Mouse (Mus musculus) midbrain, embryonic 16.5 days (tissue): ENCODE results near the gene Litaf. TPM values are rescaled to one million over a fixed set of nuclear protein-coding genes. Genes with fewer than 3 reads are reported as not detected.

Experiments used
- ATAC-seq: fragments of 200-750 bp; cut with Nextera tagmentation; 2 replicates; pipeline ENCODE4 v1.8.0; 2017; ENCODE audit warnings: moderate TSS enrichment
- H3K27ac ChIP-seq: fragments of 300-500 bp; sonication (generic); 2 replicates; pipeline ENCODE4 v1.5.1; 2014; ENCODE audit warnings: mild to moderate bottlenecking, low read length, mixed read lengths
- H3K27me3 ChIP-seq: fragments of 300-500 bp; sonication (generic); 2 replicates; pipeline ENCODE4 v1.6.1; 2014; ENCODE audit warnings: low read depth, low read length, mixed read lengths; ENCODE audit not compliant: control insufficient read depth, insufficient read depth
- H3K36me3 ChIP-seq: fragments of 300-500 bp; sonication (generic); 2 replicates; pipeline ENCODE4 v1.6.1; 2014; ENCODE audit warnings: mild to moderate bottlenecking, low read length, moderate library complexity, mixed read lengths; ENCODE audit not compliant: control insufficient read depth, insufficient read depth
- H3K4me1 ChIP-seq: fragments of 300-500 bp; sonication (generic); 2 replicates; pipeline ENCODE4 v1.6.1; 2014; ENCODE audit warnings: mild to moderate bottlenecking, low read length, mixed read lengths; ENCODE audit not compliant: control insufficient read depth, insufficient read depth
- H3K4me2 ChIP-seq: fragments of 300-500 bp; sonication (generic); 2 replicates; pipeline ENCODE4 v1.6.1; 2014; ENCODE audit warnings: mild to moderate bottlenecking, low read length, mixed read lengths
- H3K4me3 ChIP-seq: fragments of 300-500 bp; sonication (generic); 2 replicates; pipeline ENCODE4 v1.5.1; 2014; ENCODE audit warnings: low read depth, mild to moderate bottlenecking, low read length, moderate library complexity, mixed read lengths
- H3K9ac ChIP-seq: fragments of 300-500 bp; sonication (generic); 2 replicates; pipeline ENCODE4 v1.6.1; 2014; ENCODE audit warnings: low read depth, low read length, mixed read lengths
- H3K9me3 ChIP-seq: fragments of 300-500 bp; sonication (generic); replicated peaks from 2 replicates; pipeline ENCODE4 v1.6.1; 2014; ENCODE audit warnings: mild to moderate bottlenecking, low read length, mixed read lengths; ENCODE audit not compliant: control insufficient read depth, poor library complexity, severe bottlenecking
- WGBS: fragments of 180-500 bp; shearing (Covaris S2); extraction: QIAGEN DNeasy Blood & Tissue Kit; methylation state at CpG from one replicate; pipeline ENCODE4 v1.1.7; 2014; 5-methylcytosine and 5-hydroxymethylcytosine counted together
- polyA plus RNA-seq: library from polyadenylated mRNA; unstranded; fragments of >200 nt; fragmentation: Nextera tagmentation; extraction: Ambion mirVana; gene quantifications from 2 replicates; pipeline ENCODE4 v1.2.1, GENCODE M21; 2015

The Litaf gene
- polyA plus RNA-seq, 1 experiment from 2014 or later: 25.4 TPM

DNA sequence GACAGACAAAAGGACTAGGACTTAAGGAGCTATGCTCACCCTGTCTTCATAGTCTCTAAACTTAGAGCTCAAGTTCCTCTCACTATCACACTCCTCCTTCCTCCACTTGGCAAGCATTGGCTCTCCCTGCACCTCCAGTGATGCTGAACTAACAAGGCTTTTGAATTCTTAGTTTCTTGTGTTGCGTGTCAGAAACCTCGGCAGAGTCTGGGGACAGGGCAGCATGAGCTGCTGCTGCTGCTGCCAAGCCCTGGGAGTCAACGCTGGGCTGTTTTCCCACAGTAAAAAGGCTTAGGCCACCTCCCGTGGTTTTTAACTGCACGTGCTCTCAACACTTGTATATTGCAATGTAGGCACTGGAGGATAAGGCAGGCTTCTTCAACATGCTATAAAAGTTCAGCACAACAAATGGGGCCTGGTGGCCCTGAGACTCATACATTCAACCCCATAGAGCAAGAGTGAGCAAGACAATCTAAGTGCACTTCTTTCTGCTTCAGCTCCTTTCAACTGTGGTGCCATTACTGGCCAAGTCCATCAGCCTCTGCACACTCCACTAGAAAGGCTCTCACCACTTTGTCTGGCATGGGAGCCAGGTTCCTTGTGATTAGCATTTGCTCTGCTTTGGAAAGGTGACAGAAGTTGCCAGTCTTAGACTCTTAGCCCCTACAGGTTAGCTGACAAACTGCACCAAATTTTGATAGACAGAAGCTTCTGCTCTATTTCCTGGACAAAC, 21.1 kb upstream of the Litaf start:
- ATAC-seq: peak; percentile 77
- no peak overlapping the region for H3K4me2 ChIP-seq
- H3K9ac ChIP-seq: no peak overlapping the region
- peaks cover 30% of the 10 kb centered on the region for H3K36me3 ChIP-seq
- H3K27me3 ChIP-seq: no peaks in the 10 kb centered on the region
- no peaks in the 10 kb centered on the region for H3K4me1 ChIP-seq
- 53% methylated on average over 5 of the region's 5 CpGs for WGBS
- no peak overlapping the region for H3K4me3 ChIP-seq
- H3K9me3 ChIP-seq: no peaks in the 10 kb centered on the region
- H3K27ac ChIP-seq: peak overlapping the region; percentile 51; the same call in 1 of the 2 replicates

DNA sequence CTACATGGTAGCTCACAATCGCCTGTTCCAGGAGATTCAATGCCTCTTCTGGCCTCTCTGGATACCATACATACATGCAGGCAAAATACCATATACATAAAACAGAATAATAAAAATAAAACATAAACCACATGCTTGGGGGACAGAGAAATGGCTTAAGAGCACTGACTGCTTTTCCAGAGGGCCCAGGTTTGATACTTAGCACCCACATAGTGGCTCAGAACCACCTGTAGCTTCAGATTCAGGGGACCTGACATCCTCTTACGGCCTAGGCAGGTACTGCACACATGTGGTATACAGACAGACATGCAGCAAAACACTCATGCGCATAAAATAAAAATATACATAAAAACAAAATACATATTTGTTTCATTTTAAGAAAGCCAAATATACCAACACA, 20.3 kb upstream of the Litaf start:
- H3K9me3 ChIP-seq: no peaks in the 10 kb centered on the region
- ATAC-seq: no peak
- H3K27ac ChIP-seq: no peak overlapping the region
- H3K4me2 ChIP-seq: no peak overlapping the region
- no peak overlapping the region for H3K9ac ChIP-seq
- no peaks in the 10 kb centered on the region for H3K27me3 ChIP-seq
- H3K4me1 ChIP-seq: no peaks in the 10 kb centered on the region
- WGBS: 96% methylated on average over 3 of the region's 3 CpGs
- H3K4me3 ChIP-seq: no peak overlapping the region
- H3K36me3 ChIP-seq: peaks cover 28% of the 10 kb centered on the region

DNA sequence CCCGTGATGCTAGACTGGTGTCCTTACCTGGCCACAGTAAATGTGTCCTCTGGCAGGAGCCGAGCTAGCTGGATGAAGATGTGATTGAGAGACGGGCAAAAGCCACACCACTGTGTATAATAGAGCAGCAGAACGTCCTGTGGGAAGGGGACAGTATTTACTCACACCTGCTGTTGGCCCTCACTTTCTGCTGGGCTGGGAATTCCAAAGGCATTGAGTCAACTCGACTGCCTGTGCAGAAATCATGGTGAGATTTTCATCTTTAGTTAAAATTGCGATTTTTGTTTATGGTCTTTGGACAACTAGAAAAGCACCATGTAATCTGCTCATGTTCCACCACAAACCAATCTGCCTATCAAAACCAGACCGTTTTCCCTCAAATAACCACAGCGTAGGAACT, 18.2 kb upstream of the Litaf start:
- no peaks in the 10 kb centered on the region for H3K9me3 ChIP-seq
- H3K27ac ChIP-seq: no peak overlapping the region
- ATAC-seq: no peak
- no peaks in the 10 kb centered on the region for H3K27me3 ChIP-seq
- 93% methylated on average over 8 of the region's 8 CpGs for WGBS
- no peak overlapping the region for H3K4me2 ChIP-seq
- H3K9ac ChIP-seq: no peak overlapping the region
- no peaks in the 10 kb centered on the region for H3K4me1 ChIP-seq
- peaks cover 23% of the 10 kb centered on the region for H3K36me3 ChIP-seq
- H3K4me3 ChIP-seq: no peak overlapping the region

DNA sequence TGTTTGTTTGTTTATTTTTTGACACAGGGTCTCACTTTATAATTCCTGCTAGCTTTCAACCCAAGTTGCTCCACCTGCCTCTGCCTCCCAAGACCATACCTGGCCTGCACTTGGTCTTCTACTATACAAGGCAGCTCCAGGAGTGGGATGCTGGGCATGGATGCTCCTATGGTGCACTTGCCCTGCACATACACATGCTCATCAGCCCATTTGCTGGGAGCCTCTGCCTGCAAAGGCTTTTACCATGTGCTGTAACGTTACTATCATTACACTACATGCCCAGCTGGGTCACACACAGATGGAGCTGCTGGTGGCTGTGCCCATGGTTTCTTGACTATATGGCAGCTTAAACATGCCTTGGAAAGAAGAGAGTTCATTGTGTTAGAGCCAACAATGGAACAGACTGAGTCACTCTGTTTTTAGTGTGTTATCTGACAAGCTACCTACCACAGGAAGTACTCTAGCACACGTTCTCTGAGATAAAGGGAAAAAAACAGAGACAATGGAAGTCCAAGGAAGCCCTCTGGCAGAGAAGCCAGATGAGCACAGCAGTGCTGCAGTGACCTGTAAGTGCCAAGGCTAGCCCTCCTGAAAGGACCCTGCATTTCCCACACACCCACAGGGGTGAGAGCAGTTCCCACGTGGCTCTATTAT, 12.4 kb upstream of the Litaf start:
- H3K36me3 ChIP-seq: peaks cover 23% of the 10 kb centered on the region
- no peak overlapping the region for H3K9ac ChIP-seq
- no peaks in the 10 kb centered on the region for H3K27me3 ChIP-seq
- no peak overlapping the region for H3K4me2 ChIP-seq
- H3K4me3 ChIP-seq: no peak overlapping the region
- no peaks in the 10 kb centered on the region for H3K9me3 ChIP-seq
- H3K4me1 ChIP-seq: peaks cover 6% of the 10 kb centered on the region
- 77% methylated on average over 3 of the region's 3 CpGs for WGBS
- ATAC-seq: no peak
- no peak overlapping the region for H3K27ac ChIP-seq

DNA sequence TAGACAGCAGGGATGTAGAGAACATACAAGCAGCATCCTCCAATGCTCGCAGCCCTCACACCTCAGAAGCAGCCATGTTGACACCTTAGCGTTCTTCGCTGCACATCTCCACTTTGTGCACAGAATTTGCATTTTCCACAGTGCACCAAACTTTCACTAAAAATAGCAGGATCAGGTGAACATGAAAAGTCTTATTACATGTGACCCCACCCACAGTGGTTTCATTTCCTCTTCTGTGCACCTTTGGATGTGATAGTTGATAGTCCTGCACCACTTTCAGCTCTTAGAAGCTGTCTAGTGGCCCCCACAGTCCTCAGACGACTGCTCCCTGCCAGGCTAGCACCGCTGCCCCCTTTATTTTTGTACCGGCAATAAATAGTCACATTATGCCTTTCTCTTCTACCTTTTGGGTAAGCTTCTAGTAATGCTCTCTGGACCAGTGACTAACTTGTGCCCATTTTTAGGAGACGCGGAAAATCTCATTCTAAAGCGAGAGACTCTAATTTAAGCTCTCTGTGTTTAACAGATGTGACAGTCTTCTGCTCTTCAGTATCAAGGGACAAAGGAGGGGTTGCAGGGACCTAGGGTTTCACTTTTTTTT, 11.7 kb upstream of the Litaf start:
- H3K27ac ChIP-seq: no peak overlapping the region
- peaks cover 20% of the 10 kb centered on the region for H3K36me3 ChIP-seq
- no peak overlapping the region for H3K4me3 ChIP-seq
- no peak overlapping the region for H3K4me2 ChIP-seq
- H3K4me1 ChIP-seq: peaks cover 12% of the 10 kb centered on the region
- H3K9me3 ChIP-seq: no peaks in the 10 kb centered on the region
- no peak overlapping the region for H3K9ac ChIP-seq
- no peaks in the 10 kb centered on the region for H3K27me3 ChIP-seq
- ATAC-seq: no peak
- 91% methylated on average over 9 of the region's 9 CpGs for WGBS

DNA sequence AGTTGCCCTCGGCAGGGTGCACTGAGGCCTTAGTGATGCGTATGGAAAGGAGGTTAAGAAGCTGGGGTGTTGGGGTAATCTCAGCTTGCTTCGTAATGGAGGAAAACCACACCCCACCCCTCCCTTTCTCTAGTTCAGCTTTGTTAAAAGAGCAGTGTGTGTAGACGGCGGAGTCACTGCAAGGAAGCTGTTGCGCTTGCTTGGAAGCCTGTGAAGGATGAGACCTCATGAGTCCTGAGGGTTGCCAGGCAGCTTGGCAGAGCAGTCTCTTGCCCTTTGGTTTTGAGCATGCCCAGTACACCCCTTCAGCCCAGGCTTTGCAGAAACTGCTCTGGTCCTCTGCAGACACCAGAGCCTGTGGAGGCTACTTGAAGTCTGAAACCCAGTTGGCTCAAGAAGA, 7.1 kb upstream of the Litaf start:
- no peak for ATAC-seq
- 61% methylated on average over 6 of the region's 6 CpGs for WGBS
- peaks cover 23% of the 10 kb centered on the region for H3K36me3 ChIP-seq

DNA sequence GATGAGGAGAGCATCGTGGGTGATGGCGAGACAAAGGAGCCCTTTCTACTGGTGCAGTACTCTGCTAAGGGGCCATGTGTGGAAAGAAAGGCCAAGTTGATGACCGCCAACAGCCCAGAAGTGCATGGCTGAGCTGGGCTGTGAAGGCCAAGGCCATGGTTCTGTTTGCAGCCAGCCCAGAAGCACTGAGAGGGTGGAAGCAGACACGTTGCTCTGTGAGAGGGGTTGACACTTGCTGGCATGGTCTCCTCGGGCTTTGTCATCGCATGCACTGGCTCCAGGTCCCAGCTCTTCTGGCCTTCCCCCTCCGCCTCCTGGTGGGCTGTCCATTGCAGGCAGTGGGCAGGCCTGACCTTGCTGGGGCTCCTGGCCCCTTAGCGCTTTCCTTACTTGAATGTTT, 6.5 kb upstream of the Litaf start:
- peaks cover 23% of the 10 kb centered on the region for H3K36me3 ChIP-seq
- no peaks in the 10 kb centered on the region for H3K9me3 ChIP-seq
- ATAC-seq: no peak
- peaks cover 53% of the 10 kb centered on the region for H3K4me1 ChIP-seq
- H3K27ac ChIP-seq: 0 out of 2 replicates have a peak overlapping the region, but pooled peaks have one; percentile 18
- 79% methylated on average over 8 of the region's 8 CpGs for WGBS
- no peak overlapping the region for H3K9ac ChIP-seq
- H3K27me3 ChIP-seq: no peaks in the 10 kb centered on the region
- H3K4me3 ChIP-seq: no peak overlapping the region
- no peak overlapping the region for H3K4me2 ChIP-seq

More for the DNA sequence above, 7.1 kb upstream of the Litaf start:
- Histone ChIP-seq H3K27ac (0 out of 2 replicates have a peak overlapping the region, but pooled peaks have one; percentile 18), H3K4me1 (peaks cover 47% of the 10 kb centered on the region), H3K9me3 (no peaks in the 10 kb centered on the region), H3K27me3 (no peaks in the 10 kb centered on the region), H3K4me3 (no peak overlapping the region), H3K9ac (no peak overlapping the region), H3K4me2 (no peak overlapping the region)

DNA sequence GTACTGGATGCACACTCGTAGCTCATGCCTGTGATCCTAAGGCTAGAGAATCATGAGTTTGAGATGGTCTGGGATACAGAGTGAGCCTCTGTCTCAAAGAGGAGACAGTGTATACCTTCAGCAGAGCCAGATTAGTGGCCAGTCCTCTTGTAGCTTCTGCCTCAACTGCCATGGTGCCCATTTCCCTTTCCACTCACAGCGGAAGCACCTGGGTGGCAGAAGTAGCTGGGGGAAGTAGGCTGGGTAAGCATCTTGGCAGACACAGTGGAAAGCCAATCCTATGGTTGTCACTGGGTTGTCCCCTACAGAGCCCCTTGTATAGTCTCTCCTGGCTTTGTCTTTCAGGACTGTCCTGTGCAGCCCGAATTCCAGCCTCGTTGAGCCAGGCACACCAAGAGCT, 5.9 kb upstream of the Litaf start:
- no peaks in the 10 kb centered on the region for H3K9me3 ChIP-seq
- H3K36me3 ChIP-seq: peaks cover 23% of the 10 kb centered on the region
- H3K4me1 ChIP-seq: peaks cover 56% of the 10 kb centered on the region
- H3K4me3 ChIP-seq: no peak overlapping the region
- no peak overlapping the region for H3K27ac ChIP-seq
- no peak overlapping the region for H3K9ac ChIP-seq
- no peaks in the 10 kb centered on the region for H3K27me3 ChIP-seq
- WGBS: 94% methylated on average over 4 of the region's 4 CpGs
- H3K4me2 ChIP-seq: no peak overlapping the region
- no peak for ATAC-seq

DNA sequence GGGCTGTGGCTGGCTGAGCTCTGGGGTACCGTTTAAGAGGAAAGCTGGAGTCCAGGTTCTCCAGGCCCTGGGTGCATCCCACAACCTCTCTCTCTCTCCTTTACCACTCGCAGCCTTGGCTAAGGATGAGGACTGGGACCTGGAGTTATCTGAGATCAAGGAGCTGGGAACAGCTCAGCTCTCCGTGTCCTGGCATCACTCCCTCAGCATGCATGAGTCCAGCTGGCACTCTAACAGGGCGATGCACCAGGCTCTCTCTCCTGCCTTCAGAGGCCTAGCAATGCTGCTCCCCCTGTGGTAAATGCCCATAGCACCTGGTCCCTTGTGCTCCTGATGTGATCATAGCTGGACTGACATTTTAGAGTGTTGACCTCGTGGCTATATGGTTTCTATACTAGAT, 5.2 kb upstream of the Litaf start:
- Histone ChIP-seq H3K36me3 (peaks cover 19% of the 10 kb centered on the region), H3K9me3 (no peaks in the 10 kb centered on the region), H3K9ac (no peak overlapping the region), H3K4me1 (peaks cover 56% of the 10 kb centered on the region), H3K4me2 (no peak overlapping the region), H3K27ac (no peak overlapping the region), H3K4me3 (no peak overlapping the region), H3K27me3 (no peaks in the 10 kb centered on the region)
- WGBS: 83% methylated on average over 5 of the region's 5 CpGs
- ATAC-seq: no peak
